Mouse (Mus musculus) midbrain, embryonic 12.5 days (tissue): ENCODE results near the gene Tmem237. TPM values are rescaled to one million over a fixed set of nuclear protein-coding genes. Genes with fewer than 3 reads are reported as not detected.

Experiments
- ATAC-seq: fragments of 200-750 bp; cut with Nextera tagmentation; 2 replicates; pipeline ENCODE4 v1.8.0; 2017; ENCODE audit warnings: low read depth, moderate TSS enrichment, moderate library complexity; ENCODE audit not compliant: low FRiP score
- H3K27ac ChIP-seq: fragments of 300-500 bp; sonication (generic); replicated peaks from 2 replicates; pipeline ENCODE4 v1.5.1; 2016; ENCODE audit warnings: mild to moderate bottlenecking
- H3K27me3 ChIP-seq: fragments of 300-500 bp; sonication (generic); 2 replicates; pipeline ENCODE4 v1.6.1; 2016; ENCODE audit warnings: mild to moderate bottlenecking
- H3K36me3 ChIP-seq: fragments of 300-500 bp; sonication (generic); 2 replicates; pipeline ENCODE4 v1.6.1; 2016
- H3K4me1 ChIP-seq: fragments of 300-500 bp; sonication (generic); 2 replicates; pipeline ENCODE4 v1.6.1; 2016
- H3K4me2 ChIP-seq: fragments of 300-500 bp; sonication (generic); replicated peaks from 2 replicates; pipeline ENCODE4 v1.6.1; 2016; ENCODE audit warnings: mild to moderate bottlenecking, moderate library complexity
- H3K4me3 ChIP-seq: fragments of 300-500 bp; sonication (generic); 2 replicates; pipeline ENCODE4 v1.5.1; 2016; ENCODE audit warnings: mild to moderate bottlenecking
- H3K9ac ChIP-seq: fragments of 300-500 bp; sonication (generic); replicated peaks from 2 replicates; pipeline ENCODE4 v1.6.1; 2016; ENCODE audit warnings: mild to moderate bottlenecking, moderate library complexity
- H3K9me3 ChIP-seq: fragments of 300-500 bp; sonication (generic); 2 replicates; pipeline ENCODE4 v1.6.1; 2016; ENCODE audit warnings: mild to moderate bottlenecking
- WGBS: fragments of 180-500 bp; shearing (Covaris S2); methylation state at CpG from one replicate; pipeline ENCODE4 v1.1.7; 2016; 5-methylcytosine and 5-hydroxymethylcytosine counted together
- polyA plus RNA-seq: library from polyadenylated mRNA; unstranded; fragments of >200 nt; fragmentation: Nextera tagmentation; extraction: Ambion mirVana; gene quantifications from 2 replicates; pipeline ENCODE4 v1.2.1, GENCODE M21; 2016

Gene Tmem237
- polyA plus RNA-seq, result 44.2 and 44.4 TPM in 2 replicates

DNA sequence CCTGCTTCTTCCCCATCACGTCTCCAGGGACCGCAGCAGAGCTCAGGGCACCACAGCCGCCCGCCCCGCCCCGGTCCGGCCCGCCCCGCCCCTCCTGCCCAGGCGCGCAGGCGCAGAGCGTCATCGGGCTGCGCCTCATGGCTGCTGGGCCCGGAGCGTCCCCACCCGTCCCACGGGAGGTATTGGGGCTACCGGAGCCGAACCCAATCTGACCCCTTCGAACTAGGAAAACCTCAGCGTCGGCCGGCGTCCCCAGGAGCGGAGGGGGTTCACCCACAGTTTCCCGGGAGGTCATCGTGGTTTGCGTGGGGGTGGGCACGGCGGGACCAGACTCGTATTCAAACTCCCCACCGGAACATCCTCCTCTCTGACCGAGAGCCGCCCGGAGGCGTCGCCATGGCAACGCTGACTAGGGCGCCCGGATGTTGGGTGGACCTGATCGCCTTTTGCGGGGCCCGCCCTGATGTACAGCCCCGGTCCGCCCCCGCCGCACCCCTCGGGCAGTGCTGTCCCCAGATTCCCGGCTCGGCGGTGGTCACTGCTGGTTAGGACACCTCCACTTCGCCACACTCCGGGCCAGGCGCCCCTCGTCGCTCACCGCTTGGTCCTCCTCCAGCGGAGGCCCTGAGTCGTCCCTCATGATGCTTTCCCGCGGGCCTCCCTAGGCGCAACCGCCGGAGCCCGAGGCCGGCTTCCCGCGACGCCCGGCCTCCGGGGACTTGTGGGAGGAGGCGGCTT is at the start of gene Tmem237:
Tmem237 (minus strand) TSS at position 689 of the 738 bp plus-strand sequence.
- H3K4me2 ChIP-seq, result peak within 1 kb of the TSS; percentile 87
- H3K9me3 ChIP-seq, result no peaks in the 10 kb centered on the region
- WGBS, result under 1% methylated on average over 69 of the region's 74 CpGs
- H3K9ac ChIP-seq, result peak within 1 kb of the TSS; percentile 96
- H3K36me3 ChIP-seq, result peaks cover 10% of the 10 kb centered on the region; the same call in 1 of the 2 replicates
- H3K4me1 ChIP-seq, result peaks cover 12% of the 10 kb centered on the region
- peak; percentile 99 for ATAC-seq
- H3K27ac ChIP-seq, result peak within 1 kb of the TSS; percentile 90
- H3K27me3 ChIP-seq, result no peaks in the 10 kb centered on the region
- H3K4me3 ChIP-seq, result peak within 1 kb of the TSS; percentile 61

- Histone ChIP-seq H3K9me3 (no peaks in the 10 kb centered on the region), H3K4me1 (no peaks in the 10 kb centered on the region)
- WGBS, result 92% methylated on average over 6 of the region's 6 CpGs
These were observed 49.4 kb upstream of the Tmem237 start for GRCm38 (mm10) chr1:59169586-59169985.

DNA sequence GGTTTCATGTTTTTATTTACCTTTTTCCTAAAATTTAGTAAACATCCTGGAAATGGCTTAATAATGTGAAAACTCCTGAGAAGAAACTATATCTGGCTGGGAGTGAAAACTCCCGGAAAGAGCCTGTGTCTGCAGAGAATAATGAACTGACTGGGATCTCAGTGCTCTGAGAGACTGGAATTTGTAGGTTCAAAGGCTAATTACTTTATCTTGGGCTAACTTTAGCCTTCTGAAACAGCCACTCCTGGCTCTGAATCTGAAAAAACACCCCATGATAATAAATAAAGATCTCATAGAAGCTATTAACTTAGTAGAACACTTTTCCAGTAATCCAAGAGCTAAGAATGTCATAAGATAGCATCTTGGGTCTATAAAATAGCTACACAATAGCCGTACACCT is 48.3 kb upstream of the Tmem237 start:
- Histone ChIP-seq H3K27me3 (no peaks in the 10 kb centered on the region), H3K4me3 (no peak overlapping the region), H3K9ac (no peak overlapping the region), H3K4me2 (no peak overlapping the region), H3K36me3 (peaks cover 43% of the 10 kb centered on the region), H3K4me1 (0 out of 2 replicates have a peak, but pooled peaks cover under 1% of the 10 kb centered on the region), H3K9me3 (no peaks in the 10 kb centered on the region), H3K27ac (no peak overlapping the region)
- WGBS, result 92% methylated on average over 2 of the region's 2 CpGs
- no peak for ATAC-seq

More at GRCm38 (mm10) chr1:59169586-59169985, 49.4 kb upstream of the Tmem237 start:
- H3K4me3 ChIP-seq, result no peak overlapping the region
- H3K36me3 ChIP-seq, result peaks cover 44% of the 10 kb centered on the region
- H3K27ac ChIP-seq, result no peak overlapping the region
- H3K27me3 ChIP-seq, result no peaks in the 10 kb centered on the region
- H3K4me2 ChIP-seq, result no peak overlapping the region
- ATAC-seq, result no peak
- no peak overlapping the region for H3K9ac ChIP-seq

DNA sequence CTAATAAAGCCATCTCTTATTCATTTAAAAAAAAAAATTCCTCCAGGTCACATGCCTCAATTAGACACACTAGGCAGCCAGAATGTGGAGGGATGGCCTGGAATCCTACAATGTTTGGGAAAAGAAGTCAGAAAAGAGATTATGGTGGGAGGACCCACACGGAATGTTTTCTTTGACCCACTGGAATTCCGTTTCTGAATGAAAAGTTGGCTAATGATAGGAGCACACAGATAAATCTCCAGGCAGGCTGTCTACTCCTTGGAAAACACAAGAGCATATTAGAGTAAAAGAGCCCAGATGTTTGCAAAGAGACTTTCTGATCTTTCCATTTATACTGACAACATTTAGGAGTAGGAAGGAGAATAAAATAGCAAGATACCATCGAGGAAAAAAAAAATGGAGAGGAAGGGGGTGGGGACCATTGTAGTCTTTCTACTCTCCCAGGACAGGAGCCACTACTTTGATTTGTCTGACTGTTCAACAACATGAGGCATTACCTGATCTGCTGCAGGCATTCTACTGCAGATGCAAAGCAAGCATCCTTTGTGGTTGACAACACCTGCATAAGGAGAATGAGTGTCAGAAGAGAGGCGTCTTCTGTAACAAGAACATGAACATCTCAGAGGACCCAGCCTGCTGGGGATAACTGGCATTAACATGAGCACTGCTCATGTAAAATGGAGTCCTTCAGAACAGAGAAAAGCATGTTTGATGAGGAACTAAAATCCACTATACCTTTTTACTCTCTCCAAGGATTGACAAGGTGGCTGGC is 47.6 kb upstream of the Tmem237 start:
- no peak overlapping the region for H3K4me2 ChIP-seq
- no peak overlapping the region for H3K9ac ChIP-seq
- peaks cover 42% of the 10 kb centered on the region for H3K36me3 ChIP-seq
- no peak overlapping the region for H3K4me3 ChIP-seq
- no peak overlapping the region for H3K27ac ChIP-seq
- H3K4me1 ChIP-seq, result peaks cover 7% of the 10 kb centered on the region; the same call in 1 of the 2 replicates
- H3K9me3 ChIP-seq, result no peaks in the 10 kb centered on the region
- H3K27me3 ChIP-seq, result 0 out of 2 replicates have a peak, but pooled peaks cover 4% of the 10 kb centered on the region
- ATAC-seq, result no peak
- 87% methylated on average over 4 of the region's 4 CpGs for WGBS

GRCm38 (mm10) chr1:59166232-59166905 is 46.2 kb upstream of the Tmem237 start:
- Histone ChIP-seq H3K9ac (no peak overlapping the region), H3K4me2 (no peak overlapping the region), H3K36me3 (peaks cover 33% of the 10 kb centered on the region), H3K27me3 (0 out of 2 replicates have a peak, but pooled peaks cover 4% of the 10 kb centered on the region), H3K4me3 (no peak overlapping the region), H3K9me3 (no peaks in the 10 kb centered on the region), H3K27ac (no peak overlapping the region), H3K4me1 (peaks cover 7% of the 10 kb centered on the region; the same call in 1 of the 2 replicates)
- no peak for ATAC-seq
- 95% methylated on average over 9 of the region's 9 CpGs for WGBS

DNA sequence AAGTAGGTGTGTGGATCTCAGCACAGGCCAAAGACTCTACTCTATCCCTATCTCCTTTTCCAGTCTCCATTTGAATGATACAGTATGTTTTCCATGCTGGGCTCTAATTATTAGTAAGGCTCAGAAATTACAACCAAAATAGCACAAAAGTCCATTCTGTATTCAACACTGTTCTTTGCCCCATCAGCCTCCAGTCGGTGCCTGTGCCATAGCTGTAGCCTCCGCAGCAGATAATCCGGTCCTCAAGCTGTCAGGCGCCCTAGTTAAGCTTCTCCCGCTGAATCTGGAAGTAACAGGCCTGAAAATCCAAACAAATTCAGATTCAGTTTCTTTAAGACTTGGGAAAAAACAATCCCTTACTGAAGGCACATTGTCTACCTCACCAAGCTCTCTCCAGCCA is 43.7 kb upstream of the Tmem237 start:
- no peak overlapping the region for H3K4me2 ChIP-seq
- no peak overlapping the region; the same call in 1 of the 2 replicates for H3K27ac ChIP-seq
- no peak overlapping the region for H3K9ac ChIP-seq
- H3K4me1 ChIP-seq, result peaks cover 7% of the 10 kb centered on the region; the same call in 1 of the 2 replicates
- WGBS, result 9% methylated on average over 5 of the region's 5 CpGs
- no peaks in the 10 kb centered on the region for H3K9me3 ChIP-seq
- H3K4me3 ChIP-seq, result no peak overlapping the region
- H3K27me3 ChIP-seq, result 0 out of 2 replicates have a peak, but pooled peaks cover 4% of the 10 kb centered on the region
- no peak for ATAC-seq
- peaks cover 23% of the 10 kb centered on the region for H3K36me3 ChIP-seq

GRCm38 (mm10) chr1:59163030-59163461 is 42.8 kb upstream of the Tmem237 start, which contains the start of gene Mpp4:
Gene Mpp4, minus strand, starts transcription at chr1:59163389.
- ATAC-seq, result no peak
- Histone ChIP-seq H3K4me1 (peaks cover 7% of the 10 kb centered on the region; the same call in 1 of the 2 replicates), H3K27ac (no peak within 1 kb of the TSS; the same call in 1 of the 2 replicates), H3K9me3 (no peaks in the 10 kb centered on the region), H3K4me3 (no peak within 1 kb of the TSS), H3K27me3 (0 out of 2 replicates have a peak, but pooled peaks cover 4% of the 10 kb centered on the region), H3K36me3 (peaks cover 18% of the 10 kb centered on the region), H3K4me2 (no peak within 1 kb of the TSS), H3K9ac (no peak within 1 kb of the TSS)
- 21% methylated on average over 12 of the region's 12 CpGs for WGBS

DNA sequence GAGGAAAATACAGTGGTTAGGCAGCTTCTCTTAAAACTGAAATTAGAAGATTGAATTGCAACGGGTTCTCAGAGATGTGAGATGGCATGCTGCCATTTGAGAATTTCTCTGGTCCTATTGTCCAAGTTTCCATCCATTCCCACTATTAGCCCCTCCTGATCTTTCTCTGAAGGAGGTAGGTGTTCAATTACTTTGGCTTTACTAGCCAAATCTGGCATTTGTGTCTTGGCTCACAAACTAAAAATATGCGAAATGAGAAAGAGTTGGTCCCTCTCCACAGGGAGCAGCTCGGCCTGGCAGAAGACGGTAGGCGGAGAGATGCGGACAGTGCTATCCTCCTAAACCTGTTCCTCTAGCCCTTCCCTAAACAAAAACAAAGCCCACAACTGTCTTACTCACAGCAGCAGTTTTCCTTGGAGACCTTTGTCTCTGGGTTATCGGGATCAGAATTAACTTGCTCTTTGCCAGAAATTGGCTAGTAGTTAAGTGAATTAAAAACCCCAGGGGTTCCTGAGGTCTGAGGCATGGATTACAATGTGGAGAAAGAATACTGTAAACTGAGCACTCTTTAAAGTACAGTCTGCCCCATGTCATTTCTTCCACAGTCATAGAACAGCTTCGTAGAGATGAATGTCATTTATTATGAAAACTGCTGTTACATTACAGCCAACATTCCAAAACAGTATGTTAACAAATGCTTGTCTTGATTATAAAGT is 42.3 kb upstream of the Tmem237 start:
- H3K27me3 ChIP-seq, result 0 out of 2 replicates have a peak, but pooled peaks cover 4% of the 10 kb centered on the region
- no peak overlapping the region for H3K4me3 ChIP-seq
- no peak for ATAC-seq
- H3K9ac ChIP-seq, result no peak overlapping the region
- WGBS, result 24% methylated on average over 8 of the region's 8 CpGs
- no peak overlapping the region for H3K27ac ChIP-seq
- H3K9me3 ChIP-seq, result no peaks in the 10 kb centered on the region
- peaks cover 14% of the 10 kb centered on the region for H3K36me3 ChIP-seq
- H3K4me2 ChIP-seq, result no peak overlapping the region
- H3K4me1 ChIP-seq, result peaks cover 7% of the 10 kb centered on the region; the same call in 1 of the 2 replicates

- H3K27ac ChIP-seq, result no peak overlapping the region
- H3K4me2 ChIP-seq, result no peak overlapping the region
- no peak overlapping the region for H3K4me3 ChIP-seq
- 70% methylated on average over 6 of the region's 6 CpGs for WGBS
- H3K9ac ChIP-seq, result no peak overlapping the region
- ATAC-seq, result no peak
- H3K27me3 ChIP-seq, result 0 out of 2 replicates have a peak, but pooled peaks cover 4% of the 10 kb centered on the region
- no peaks in the 10 kb centered on the region for H3K9me3 ChIP-seq
- H3K4me1 ChIP-seq, result peaks cover 7% of the 10 kb centered on the region; the same call in 1 of the 2 replicates
- 0 out of 2 replicates have a peak, but pooled peaks cover 6% of the 10 kb centered on the region for H3K36me3 ChIP-seq
These were observed 41.2 kb upstream of the Tmem237 start for GRCm38 (mm10) chr1:59161396-59161795.

DNA sequence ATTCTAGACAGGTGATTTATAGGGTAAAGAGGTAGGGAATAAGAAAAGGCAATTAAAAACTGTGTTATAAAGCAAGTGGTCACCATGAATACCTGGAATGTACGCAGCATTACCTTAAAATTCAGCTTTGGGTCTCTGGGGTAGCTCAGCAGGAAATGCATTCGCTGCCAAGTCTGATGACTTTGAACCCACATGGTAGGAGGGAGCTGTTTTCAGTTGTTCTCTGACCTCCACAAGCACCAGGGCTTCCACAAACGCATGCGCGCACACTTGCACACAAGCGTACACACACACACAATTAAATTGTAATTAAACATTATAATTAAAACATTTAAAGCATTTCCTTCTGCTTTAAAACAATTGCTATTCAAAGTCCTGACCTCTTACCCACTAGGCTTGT is 40.7 kb upstream of the Tmem237 start:
- Histone ChIP-seq H3K4me2 (no peak overlapping the region), H3K27me3 (0 out of 2 replicates have a peak, but pooled peaks cover 4% of the 10 kb centered on the region), H3K4me3 (no peak overlapping the region), H3K9ac (no peak overlapping the region), H3K27ac (no peak overlapping the region), H3K4me1 (peaks cover 7% of the 10 kb centered on the region; the same call in 1 of the 2 replicates), H3K9me3 (no peaks in the 10 kb centered on the region), H3K36me3 (0 out of 2 replicates have a peak, but pooled peaks cover 6% of the 10 kb centered on the region)
- ATAC-seq, result no peak
- 84% methylated on average over 6 of the region's 6 CpGs for WGBS

- Histone ChIP-seq H3K9me3 (no peaks in the 10 kb centered on the region), H3K4me3 (no peak overlapping the region), H3K4me1 (peaks cover 7% of the 10 kb centered on the region; the same call in 1 of the 2 replicates), H3K4me2 (no peak overlapping the region), H3K36me3 (0 out of 2 replicates have a peak, but pooled peaks cover 6% of the 10 kb centered on the region), H3K9ac (no peak overlapping the region), H3K27me3 (0 out of 2 replicates have a peak, but pooled peaks cover 4% of the 10 kb centered on the region), H3K27ac (no peak overlapping the region)
- 94% methylated on average over 3 of the region's 3 CpGs for WGBS
- ATAC-seq, result no peak
These were observed 38.9 kb upstream of the Tmem237 start for GRCm38 (mm10) chr1:59159136-59159535.
